Mouse (Mus musculus) forebrain, embryonic 10.5 days (tissue): ENCODE measurements at regions not wholly inside any gene's neighbourhood (a gene's known extent, or its start where the extent isn't known, plus 50 kb on each side); places are given as distances from the start of the nearest gene placed in this dataset.

Experiments used
- DNase-seq: peaks from one replicate; pipeline ENCODE4 v3.0.0-alpha.2; 2017; ENCODE audit warnings: low spot score; ENCODE audit errors: extremely low spot score
- H3K27ac ChIP-seq: fragments of 300-500 bp; sonication (generic); 2 replicates; pipeline ENCODE4 v1.5.1; 2016; ENCODE audit warnings: mild to moderate bottlenecking
- H3K27me3 ChIP-seq: fragments of 300-500 bp; sonication (generic); 2 replicates; pipeline ENCODE4 v1.6.1; 2016; ENCODE audit warnings: mild to moderate bottlenecking; ENCODE audit not compliant: poor library complexity, severe bottlenecking
- H3K36me3 ChIP-seq: fragments of 300-500 bp; sonication (generic); replicated peaks from 2 replicates; pipeline ENCODE4 v1.6.1; 2016; ENCODE audit warnings: mild to moderate bottlenecking, moderate library complexity
- H3K4me1 ChIP-seq: fragments of 300-500 bp; sonication (generic); 2 replicates; pipeline ENCODE4 v1.6.1; 2016
- H3K4me3 ChIP-seq: fragments of 300-500 bp; sonication (generic); 2 replicates; pipeline ENCODE4 v1.5.1; 2016; ENCODE audit warnings: mild to moderate bottlenecking, moderate library complexity
- H3K9me3 ChIP-seq: fragments of 300-500 bp; sonication (generic); 2 replicates; pipeline ENCODE4 v1.6.1; 2016; ENCODE audit warnings: mild to moderate bottlenecking, moderate library complexity
- WGBS: fragments of 180-500 bp; shearing (Covaris S2); methylation state at CpG from one replicate; pipeline ENCODE4 v1.1.7; 2016; 5-methylcytosine and 5-hydroxymethylcytosine counted together

DNA sequence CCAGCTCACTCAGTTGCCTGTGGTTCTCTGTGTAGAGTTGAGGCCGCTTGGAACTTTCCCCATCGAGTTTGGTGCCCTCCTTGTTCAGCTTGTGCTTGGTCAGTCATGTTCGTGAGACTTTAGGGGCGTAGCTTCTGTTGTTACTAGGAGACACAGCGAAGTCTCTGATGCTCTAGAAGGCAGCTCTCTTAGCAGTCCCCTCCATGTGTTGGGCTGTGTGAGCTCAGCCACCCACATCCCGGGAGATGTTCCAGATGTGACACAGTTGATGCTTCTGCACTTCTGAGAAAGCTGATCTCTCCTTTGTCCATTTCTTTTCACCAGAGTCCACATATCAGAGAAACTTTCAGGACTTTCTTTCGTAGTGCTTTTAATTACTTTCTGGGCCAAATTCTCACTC lies 158.1 kb downstream of the Dact1 start:
- H3K36me3 ChIP-seq, result no peaks in the 10 kb centered on the region
- DNase-seq, result no peak
- H3K9me3 ChIP-seq, result no peaks in the 10 kb centered on the region
- H3K27me3 ChIP-seq, result no peaks in the 10 kb centered on the region
- WGBS, result 83% methylated on average over 7 of the region's 7 CpGs
- peaks cover 11% of the 10 kb centered on the region for H3K4me1 ChIP-seq
- H3K4me3 ChIP-seq, result no peak overlapping the region
- H3K27ac ChIP-seq, result no peak overlapping the region

DNA sequence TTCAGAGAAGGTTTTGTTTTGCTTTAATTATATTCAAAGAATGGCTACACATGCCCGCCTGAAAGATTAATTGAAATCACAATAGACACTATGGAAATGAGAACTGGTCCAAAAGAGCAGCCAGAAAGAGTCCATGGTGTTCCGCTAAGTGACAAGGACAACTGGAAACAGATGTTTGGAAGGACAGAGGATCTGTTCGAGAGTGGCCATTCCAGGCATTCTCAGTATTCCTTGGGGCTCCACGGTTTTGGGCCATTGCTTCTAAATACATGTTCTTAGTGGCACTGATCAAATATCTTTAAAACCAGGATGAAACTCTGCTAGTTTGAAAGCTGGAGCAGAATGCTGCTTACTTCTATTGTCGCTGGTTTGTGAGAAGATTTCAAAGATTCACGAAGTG lies 158.6 kb downstream of the Dact1 start:
- DNase-seq, result no peak
- 71% methylated on average over 6 of the region's 6 CpGs for WGBS

DNA sequence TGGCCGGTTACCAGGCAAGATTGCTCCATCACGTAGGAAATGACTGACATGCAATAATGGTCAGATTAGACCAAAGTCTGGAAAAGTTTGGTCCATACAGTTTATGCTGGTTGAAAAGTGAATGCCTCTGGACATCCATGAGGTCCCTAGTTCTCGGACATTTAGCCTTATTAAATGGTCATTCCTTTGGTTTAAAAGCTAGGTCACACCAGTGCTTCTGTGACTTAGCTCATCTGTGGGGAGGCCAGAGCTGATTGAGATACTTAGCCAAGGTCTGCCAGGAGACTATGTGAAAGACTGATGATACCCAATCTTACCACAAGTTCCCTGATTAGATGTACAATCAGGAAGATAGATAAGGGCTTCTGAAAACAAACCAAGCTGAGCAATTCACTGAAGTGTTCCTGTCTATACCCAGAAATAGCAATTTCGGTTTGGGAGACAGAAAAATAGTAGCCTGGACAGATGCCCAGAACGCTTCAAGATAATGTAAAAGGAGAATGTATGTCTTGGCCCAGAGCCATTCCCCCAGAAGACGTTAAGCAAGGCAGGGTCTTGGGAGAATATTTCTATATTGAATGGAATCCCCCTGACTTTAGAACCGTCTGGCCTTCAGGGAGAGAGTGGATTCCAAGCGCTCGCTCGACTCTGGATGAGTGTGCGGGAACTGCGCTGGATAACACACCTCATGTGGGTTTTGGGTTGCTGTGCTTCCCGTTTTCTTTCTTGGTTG lies 161.5 kb downstream of the Dact1 start:
- no peak overlapping the region for H3K27ac ChIP-seq
- H3K36me3 ChIP-seq, result no peaks in the 10 kb centered on the region
- H3K27me3 ChIP-seq, result peaks cover 7% of the 10 kb centered on the region
- no peaks in the 10 kb centered on the region for H3K9me3 ChIP-seq
- peaks cover 15% of the 10 kb centered on the region for H3K4me1 ChIP-seq
- DNase-seq, result no peak
- no peak overlapping the region for H3K4me3 ChIP-seq
- WGBS, result 92% methylated on average over 13 of the region's 13 CpGs

More for the DNA sequence above, 158.6 kb downstream of the Dact1 start:
- no peak overlapping the region for H3K27ac ChIP-seq
- no peaks in the 10 kb centered on the region for H3K36me3 ChIP-seq
- no peak overlapping the region for H3K4me3 ChIP-seq
- H3K27me3 ChIP-seq, result no peaks in the 10 kb centered on the region
- no peaks in the 10 kb centered on the region for H3K9me3 ChIP-seq
- H3K4me1 ChIP-seq, result peaks cover 11% of the 10 kb centered on the region

DNA sequence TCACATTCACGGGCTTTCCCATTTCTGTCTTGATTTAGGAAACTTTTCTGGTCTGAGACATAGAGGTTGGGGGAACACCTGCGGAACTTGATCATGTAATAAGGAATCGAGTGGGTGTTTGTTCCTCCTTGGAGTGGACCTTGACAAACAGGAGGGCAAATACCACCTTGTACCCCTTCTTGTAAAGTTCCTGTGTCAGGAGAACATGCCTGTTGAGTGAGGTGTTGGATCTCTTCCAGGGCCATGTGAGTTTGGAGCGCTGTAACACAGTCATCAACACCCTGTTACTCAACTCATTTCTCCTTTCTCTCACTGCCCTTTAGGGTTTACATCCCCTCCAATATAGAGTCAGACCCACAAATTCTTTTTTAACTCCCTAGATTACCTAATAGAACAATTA lies 162.0 kb downstream of the Dact1 start:
- no peak overlapping the region for H3K27ac ChIP-seq
- peaks cover 11% of the 10 kb centered on the region for H3K27me3 ChIP-seq

DNA sequence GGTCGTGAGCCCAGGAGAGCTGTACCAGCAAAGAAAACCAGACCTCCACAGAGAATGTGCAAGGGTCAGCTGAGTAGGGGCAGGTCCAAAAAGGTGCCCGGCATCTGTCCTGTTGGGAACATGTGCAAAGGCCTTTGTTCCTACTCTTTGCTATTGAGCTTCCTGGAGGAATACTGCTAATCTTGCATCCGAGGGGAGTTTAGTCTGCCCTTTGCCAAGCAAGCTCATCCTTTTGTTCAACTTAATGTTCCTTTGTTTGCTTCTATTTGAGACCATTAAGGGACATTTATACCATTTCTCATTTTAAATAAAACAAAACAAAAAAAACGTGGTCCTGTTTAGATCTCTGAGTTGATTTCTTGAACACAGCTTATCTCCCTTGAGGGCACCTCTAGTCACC lies 166.6 kb downstream of the Dact1 start:
- Histone ChIP-seq H3K36me3 (no peaks in the 10 kb centered on the region), H3K4me1 (peaks cover 24% of the 10 kb centered on the region), H3K4me3 (no peak overlapping the region), H3K27ac (no peak overlapping the region), H3K27me3 (peaks cover 38% of the 10 kb centered on the region), H3K9me3 (no peaks in the 10 kb centered on the region)
- WGBS, result 57% methylated on average over 4 of the region's 4 CpGs
- no peak for DNase-seq

More for the DNA sequence above, 162.0 kb downstream of the Dact1 start:
- H3K4me3 ChIP-seq, result no peak overlapping the region
- H3K4me1 ChIP-seq, result peaks cover 16% of the 10 kb centered on the region
- no peaks in the 10 kb centered on the region for H3K9me3 ChIP-seq
- H3K36me3 ChIP-seq, result no peaks in the 10 kb centered on the region
- no peak for DNase-seq
- 98% methylated on average over 4 of the region's 4 CpGs for WGBS

DNA sequence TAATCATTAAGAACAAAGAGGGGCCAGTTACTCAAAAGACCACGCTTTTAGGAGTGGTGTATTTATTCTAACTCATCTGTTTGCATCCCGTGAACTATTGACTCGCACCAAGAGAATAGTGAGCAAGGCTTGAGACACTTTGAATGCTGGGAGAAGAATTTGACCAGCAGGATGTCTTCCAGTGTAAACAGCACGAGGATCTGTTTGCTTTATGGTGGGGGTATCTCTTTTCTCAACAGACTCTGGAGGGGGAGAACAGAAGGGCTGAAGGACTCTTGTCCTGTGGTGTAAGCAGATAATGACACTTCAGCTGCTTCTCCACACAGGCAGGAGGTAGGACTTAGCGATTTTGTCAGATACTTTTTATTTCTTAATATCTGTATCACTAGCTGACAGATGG lies 168.0 kb downstream of the Dact1 start:
- Histone ChIP-seq H3K36me3 (no peaks in the 10 kb centered on the region), H3K27ac (no peak overlapping the region), H3K9me3 (no peaks in the 10 kb centered on the region), H3K4me3 (no peak overlapping the region), H3K4me1 (peaks cover 36% of the 10 kb centered on the region), H3K27me3 (peaks cover 46% of the 10 kb centered on the region)
- no peak for DNase-seq
- WGBS, result 25% methylated on average over 5 of the region's 5 CpGs

DNA sequence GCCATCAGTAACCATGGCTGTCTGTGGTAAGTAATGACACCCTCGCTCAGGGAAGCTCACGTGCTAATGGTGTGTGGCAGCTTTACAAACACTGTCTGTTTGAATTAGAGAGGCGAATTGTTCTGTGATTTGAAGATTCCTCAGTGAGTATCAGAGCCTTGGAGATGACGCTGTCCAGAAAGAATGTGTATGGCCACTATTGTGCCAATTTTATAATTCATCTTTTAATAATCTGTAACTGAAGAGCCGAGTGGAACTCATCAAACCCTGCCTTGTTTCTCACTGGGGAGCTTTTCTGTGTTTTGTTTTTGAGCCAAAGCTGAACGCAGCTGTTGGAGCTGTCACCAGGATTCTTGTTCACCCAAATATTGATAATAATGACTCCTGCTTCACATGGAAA lies 171.7 kb downstream of the Dact1 start:
- H3K4me3 ChIP-seq, result no peak overlapping the region
- peaks cover 42% of the 10 kb centered on the region for H3K27me3 ChIP-seq
- DNase-seq, result no peak
- no peaks in the 10 kb centered on the region for H3K36me3 ChIP-seq
- WGBS, result 85% methylated on average over 6 of the region's 6 CpGs
- H3K9me3 ChIP-seq, result no peaks in the 10 kb centered on the region
- no peak overlapping the region for H3K27ac ChIP-seq
- peaks cover 34% of the 10 kb centered on the region for H3K4me1 ChIP-seq

DNA sequence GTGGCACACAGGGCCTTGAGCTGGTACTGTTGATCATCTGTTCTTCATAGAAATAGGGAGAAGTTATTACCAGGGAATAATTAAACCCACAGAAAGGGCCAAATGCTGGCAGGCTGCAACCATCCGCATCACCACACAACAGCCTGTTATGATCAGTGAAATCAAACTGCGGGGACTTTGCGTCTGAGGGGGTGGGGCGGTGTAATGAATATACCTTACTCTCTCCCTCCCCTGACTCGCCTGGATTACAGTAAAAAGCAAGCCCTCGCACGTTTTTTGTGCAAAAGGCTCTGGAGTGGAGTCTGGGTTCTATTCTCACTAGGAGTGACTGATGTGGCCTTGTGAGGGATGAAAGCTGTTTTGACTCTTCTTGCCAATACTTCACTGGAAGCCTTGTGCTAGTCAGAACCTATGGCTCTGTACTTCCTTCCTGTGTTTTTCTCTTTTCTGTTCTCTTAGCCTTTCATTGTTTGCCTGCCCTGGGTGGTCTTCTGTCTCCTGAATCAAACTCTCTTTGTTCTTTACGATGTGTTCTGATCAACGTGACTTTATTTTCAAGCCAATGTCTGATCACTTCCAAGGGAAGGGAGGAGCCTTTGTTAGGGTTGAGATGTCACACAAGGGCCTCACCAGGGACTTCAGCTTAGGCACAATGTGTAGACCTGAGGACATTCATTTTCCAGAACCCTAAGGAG lies 172.4 kb downstream of the Dact1 start:
- DNase-seq, result no peak
- Histone ChIP-seq H3K36me3 (no peaks in the 10 kb centered on the region), H3K9me3 (no peaks in the 10 kb centered on the region), H3K27ac (no peak overlapping the region), H3K4me3 (no peak overlapping the region), H3K27me3 (peaks cover 37% of the 10 kb centered on the region), H3K4me1 (peaks cover 34% of the 10 kb centered on the region)
- WGBS, result 62% methylated on average over 9 of the region's 9 CpGs

DNA sequence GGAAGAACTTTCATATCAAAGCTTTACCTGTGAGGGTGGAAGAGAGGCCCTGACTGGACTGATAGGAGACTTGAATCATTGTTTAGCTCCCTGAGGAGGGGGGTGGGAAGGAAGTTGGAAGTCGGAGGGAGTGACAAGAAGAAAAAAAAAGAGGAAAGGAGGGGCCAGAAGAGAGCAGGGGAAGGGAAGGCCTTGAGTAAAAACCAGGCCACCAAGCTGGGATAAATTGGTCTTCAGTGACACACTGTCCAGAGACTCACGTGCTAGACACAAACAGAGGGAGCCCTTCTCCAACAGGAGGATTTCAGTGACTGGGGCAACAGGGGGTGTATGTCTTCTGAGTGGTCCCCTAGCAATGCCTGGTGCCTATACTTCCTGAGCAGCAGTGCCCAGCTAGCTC lies 172.9 kb downstream of the Dact1 start:
- 34% methylated on average over 2 of the region's 2 CpGs for WGBS
- peaks cover 32% of the 10 kb centered on the region for H3K4me1 ChIP-seq
- H3K36me3 ChIP-seq, result no peaks in the 10 kb centered on the region
- H3K27me3 ChIP-seq, result peaks cover 37% of the 10 kb centered on the region
- H3K4me3 ChIP-seq, result no peak overlapping the region
- no peak overlapping the region for H3K27ac ChIP-seq
- no peaks in the 10 kb centered on the region for H3K9me3 ChIP-seq
- DNase-seq, result no peak

DNA sequence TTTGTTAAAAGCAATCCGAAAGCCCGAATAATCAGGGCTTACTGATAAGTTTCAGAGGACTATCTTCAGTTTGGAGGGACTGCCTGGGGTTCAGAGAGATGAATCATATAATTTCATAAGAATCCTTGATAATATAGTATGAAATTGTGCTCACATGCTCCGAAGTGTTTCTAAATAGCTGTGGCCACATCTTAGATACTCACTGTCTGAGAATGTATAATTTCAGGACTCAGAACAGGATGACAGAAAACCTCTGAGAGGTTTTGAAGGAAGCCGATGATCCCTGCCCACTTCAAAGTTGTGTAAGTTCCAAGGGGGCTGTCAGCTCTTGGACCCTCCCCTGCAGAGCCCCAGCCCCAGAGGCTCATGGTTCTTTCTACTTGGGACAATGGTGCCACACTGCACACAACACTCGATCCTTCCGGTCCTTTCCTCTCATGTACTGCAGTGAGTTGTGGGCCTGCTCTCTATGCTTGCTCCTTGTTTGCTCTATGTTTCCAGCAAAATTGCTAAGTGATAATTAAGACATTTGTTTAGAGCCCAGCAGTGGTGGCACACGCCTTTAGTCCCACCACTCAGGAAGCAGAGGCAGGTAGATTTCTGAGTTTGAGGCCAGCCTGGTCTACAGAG lies 174.0 kb downstream of the Dact1 start:
- Histone ChIP-seq H3K4me3 (no peak overlapping the region), H3K36me3 (no peaks in the 10 kb centered on the region), H3K27ac (no peak overlapping the region), H3K9me3 (no peaks in the 10 kb centered on the region), H3K27me3 (peaks cover 35% of the 10 kb centered on the region), H3K4me1 (peaks cover 35% of the 10 kb centered on the region)
- 87% methylated on average over 7 of the region's 7 CpGs for WGBS
- no peak for DNase-seq

DNA sequence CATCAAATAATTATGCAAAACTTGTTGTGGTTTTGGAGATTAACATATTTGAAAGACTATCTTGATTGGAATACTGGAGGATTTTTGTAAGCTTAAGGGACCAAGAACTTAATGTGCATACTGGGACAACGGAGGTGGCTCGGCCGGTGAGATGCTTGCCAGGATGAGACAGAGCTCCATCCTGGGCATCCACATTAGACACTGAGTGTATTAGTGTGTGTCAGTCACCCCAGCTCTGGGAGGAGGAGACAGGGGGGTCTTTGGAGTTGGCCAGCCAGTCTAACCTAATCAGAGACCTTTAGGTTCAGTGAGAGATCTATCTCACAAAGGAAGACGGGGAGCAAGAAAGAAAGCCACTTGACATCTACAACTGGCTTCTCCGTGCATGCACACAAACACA lies 174.6 kb downstream of the Dact1 start:
- 91% methylated on average over 5 of the region's 5 CpGs for WGBS
- no peaks in the 10 kb centered on the region for H3K9me3 ChIP-seq
- peaks cover 35% of the 10 kb centered on the region for H3K4me1 ChIP-seq
- no peak overlapping the region for H3K4me3 ChIP-seq
- DNase-seq, result no peak
- H3K27ac ChIP-seq, result no peak overlapping the region
- peaks cover 28% of the 10 kb centered on the region for H3K27me3 ChIP-seq
- H3K36me3 ChIP-seq, result no peaks in the 10 kb centered on the region

DNA sequence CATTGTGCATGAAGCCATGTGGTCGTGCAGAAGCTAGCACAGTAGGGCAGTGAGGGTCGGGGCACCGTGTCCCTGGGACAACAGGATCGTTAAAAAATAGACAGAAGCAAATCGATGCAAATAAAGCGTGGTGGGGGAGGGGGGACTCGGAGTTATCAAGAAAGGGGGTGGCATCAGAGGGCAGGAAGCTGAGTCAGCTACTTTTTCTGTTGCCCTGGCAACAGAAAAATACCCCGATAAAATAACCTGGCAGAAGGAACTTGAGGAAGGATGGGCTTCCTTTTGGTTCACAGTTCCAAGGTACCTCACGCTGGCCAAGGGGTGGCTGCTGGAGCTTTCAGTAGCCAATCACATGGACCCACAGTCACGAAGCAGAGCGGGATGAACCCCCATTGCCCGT lies 176.4 kb downstream of the Dact1 start:
- H3K36me3 ChIP-seq, result no peaks in the 10 kb centered on the region
- H3K9me3 ChIP-seq, result no peaks in the 10 kb centered on the region
- DNase-seq, result no peak
- H3K27ac ChIP-seq, result no peak overlapping the region
- 83% methylated on average over 12 of the region's 12 CpGs for WGBS
- H3K4me3 ChIP-seq, result no peak overlapping the region
- peaks cover 12% of the 10 kb centered on the region; the same call in 1 of the 2 replicates for H3K27me3 ChIP-seq
- peaks cover 27% of the 10 kb centered on the region for H3K4me1 ChIP-seq
